Mouse (Mus musculus): ENCODE data around the gene Cc2d1b.

The Cc2d1b gene

GRCm38 (mm10) chr4:108619587-108620341, at the start of gene Cc2d1b:
Cc2d1b (plus strand) TSS chr4:108619940.
- no peak for DNase-seq (ENCODE audit: extremely low spot score, low read depth, low spot score)

GRCm38 (mm10) chr4:108572644-108573043, 47.1 kb upstream of the Cc2d1b start:
- no peak for DNase-seq (ENCODE audit: extremely low spot score, low read depth, low spot score)

GRCm38 (mm10) chr4:108578840-108579742, 40.6 kb upstream of the Cc2d1b start, which contains the start of the genes Prpf38a and Orc1:
Prpf38a (minus strand) TSS chr4:108579336.
Orc1 (plus strand) TSS chr4:108579423.
- peak; percentile 96 for DNase-seq (ENCODE audit: extremely low spot score, low read depth, low spot score)

GRCm38 (mm10) chr4:108579743-108580411, 39.9 kb upstream of the Cc2d1b start:
- DNase-seq (ENCODE audit: extremely low spot score, low read depth, low spot score) = no peak

DNA sequence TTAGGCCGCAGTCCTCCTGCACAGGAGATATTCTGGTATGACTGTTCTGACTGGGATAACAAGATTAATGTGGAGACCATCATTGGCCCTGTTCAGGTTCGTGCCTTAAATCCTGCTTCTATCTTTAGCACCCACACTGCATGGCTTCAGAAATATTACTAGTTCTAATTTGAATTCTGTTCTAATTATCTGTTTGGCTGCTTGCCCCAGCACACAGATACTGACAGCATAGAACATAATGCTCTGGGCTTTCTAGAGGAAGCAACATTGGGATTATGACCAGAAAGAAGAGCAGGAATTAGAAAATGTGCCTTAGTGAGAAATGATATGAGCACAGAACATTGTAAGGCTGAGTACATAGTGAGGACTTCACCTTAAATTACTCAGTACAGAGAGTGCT, 26.4 kb upstream of the Cc2d1b start:
- DNase-seq (ENCODE audit: extremely low spot score, low read depth, low spot score) = no peak

GRCm38 (mm10) chr4:108595785-108596184, 24.0 kb upstream of the Cc2d1b start:
- no peak for DNase-seq (ENCODE audit: extremely low spot score, low read depth, low spot score)

GRCm38 (mm10) chr4:108598306-108598705, 21.4 kb upstream of the Cc2d1b start:
- no peak for DNase-seq (ENCODE audit: extremely low spot score, low read depth, low spot score)

DNA sequence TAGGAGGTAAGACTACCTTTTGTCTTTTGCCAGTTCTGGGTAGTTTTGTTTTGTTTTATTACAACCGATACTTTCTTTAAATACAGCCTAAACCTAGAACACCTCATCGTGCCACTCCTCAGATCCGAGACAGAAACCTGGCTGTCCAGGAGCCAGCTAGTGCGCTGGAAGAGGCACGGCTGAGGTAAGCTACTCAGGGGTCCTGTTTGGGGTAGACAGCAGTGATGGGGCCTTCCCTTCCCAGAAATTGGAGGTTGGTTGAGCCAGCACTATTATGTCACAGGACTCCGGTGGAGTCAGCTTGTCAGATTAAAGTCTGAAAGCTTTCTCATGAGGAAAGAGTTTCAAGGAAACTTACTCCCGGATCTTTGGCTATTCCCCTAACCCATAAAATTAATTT, 17.9 kb upstream of the Cc2d1b start:
- DNase-seq (ENCODE audit: extremely low spot score, low read depth, low spot score) = no peak

DNA sequence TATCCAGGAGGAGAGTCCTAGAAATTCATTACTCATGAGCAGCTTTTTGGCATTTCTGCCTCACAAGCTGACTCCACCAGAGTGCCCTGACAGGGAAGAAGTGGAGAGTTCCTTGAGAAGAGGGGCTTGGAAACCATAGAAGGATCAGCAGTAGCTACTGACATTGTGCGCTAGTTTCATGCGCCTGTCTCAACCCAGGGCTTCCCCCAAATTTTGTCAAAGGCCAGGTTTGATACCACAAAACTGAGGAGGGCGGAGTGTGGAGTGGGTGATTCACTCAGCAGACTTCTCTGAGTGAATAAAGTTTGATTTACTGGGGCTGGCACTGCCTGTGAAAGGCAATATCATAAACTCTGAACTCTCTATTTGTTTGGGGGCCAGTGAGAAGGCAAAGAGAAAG, 11.1 kb upstream of the Cc2d1b start:
- no peak for DNase-seq (ENCODE audit: extremely low spot score, low read depth, low spot score)

DNA sequence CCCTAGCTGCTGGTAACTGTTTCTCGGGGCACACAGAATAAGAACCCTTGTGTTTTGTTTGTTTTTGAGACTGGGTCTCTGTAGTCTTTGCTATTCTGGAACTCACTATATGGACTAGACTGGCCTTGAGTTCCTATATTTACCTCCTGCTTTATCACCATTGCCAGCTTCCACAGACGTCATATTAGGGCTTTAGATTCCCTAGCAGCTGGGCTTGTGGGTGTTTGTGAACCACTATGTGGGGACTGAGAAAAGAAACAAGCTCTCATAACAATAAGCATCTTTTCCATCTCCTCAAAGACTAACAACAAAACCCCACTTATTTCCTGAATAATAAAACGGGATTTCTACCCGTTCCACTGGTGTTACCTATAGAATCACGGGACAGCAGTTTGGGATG, 8.8 kb upstream of the Cc2d1b start:
- DNase-seq (ENCODE audit: extremely low spot score, low read depth, low spot score) = no peak

DNA sequence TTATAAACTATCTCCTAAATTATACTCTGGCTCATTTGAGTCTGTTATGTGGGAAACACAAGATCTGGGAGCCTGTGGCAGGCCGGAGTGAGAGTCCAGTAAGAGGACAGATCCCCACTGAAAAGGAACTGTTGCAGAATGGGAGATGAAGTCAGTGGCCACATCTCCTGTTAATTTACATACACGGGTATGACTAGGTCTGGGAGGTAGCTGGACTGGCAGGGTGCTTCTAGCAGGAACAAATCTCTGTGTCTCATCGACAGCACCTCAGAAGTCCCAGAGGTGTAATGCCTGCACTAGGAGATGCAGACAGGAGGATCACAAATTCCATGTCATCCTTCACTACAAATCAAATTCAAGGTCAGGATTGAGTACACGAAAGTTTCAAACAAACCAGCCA, 1.2 kb upstream of the Cc2d1b start:
- DNase-seq (ENCODE audit: extremely low spot score, low read depth, low spot score) = no peak

GRCm38 (mm10) chr4:108619165-108619564, 575 bp upstream of the Cc2d1b start:
- no peak for DNase-seq (ENCODE audit: extremely low spot score, low read depth, low spot score)

DNA sequence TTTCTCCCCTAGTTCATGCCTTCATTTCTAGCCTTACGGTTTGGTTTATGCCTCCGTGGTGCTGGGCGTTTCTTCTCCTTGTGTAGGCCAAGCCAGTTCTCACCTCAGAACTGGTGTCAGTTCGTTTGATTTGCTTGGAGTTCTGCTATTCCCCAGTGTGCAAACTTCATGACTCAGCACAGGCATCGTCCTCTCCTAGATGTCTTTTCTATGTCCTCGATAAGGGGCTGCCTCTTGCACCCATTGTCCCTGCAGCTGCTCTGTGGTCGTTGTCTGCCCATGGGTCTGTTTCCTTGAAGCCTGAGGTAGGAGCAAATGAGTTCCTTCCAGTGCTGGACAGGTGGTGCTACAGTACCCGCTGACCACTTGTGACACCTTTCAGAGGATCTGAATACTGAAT, 796 bp downstream of the Cc2d1b start:
- no peak for DNase-seq (ENCODE audit: extremely low spot score, low read depth, low spot score)

DNA sequence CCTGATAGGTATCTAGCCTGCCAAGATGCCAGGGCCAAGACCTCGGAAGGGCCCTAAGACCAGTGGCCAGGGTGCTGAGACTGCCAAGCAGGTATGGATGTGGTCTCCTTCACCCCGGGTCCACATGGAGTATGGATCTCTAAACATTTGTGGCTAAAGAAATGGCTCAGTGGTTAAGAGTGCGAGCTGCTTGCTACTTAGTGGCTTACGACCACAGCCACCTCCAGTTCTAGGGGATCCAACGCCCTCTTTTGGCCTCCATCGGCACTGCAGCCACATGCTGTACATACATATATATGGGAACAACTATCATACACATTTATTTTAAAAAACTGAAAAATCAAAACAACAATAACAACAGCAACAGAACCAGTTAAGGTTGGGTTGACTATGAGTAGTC, 1.8 kb downstream of the Cc2d1b start:
- DNase-seq (ENCODE audit: extremely low spot score, low read depth, low spot score) = no peak

GRCm38 (mm10) chr4:108627066-108627465, 7.3 kb downstream of the Cc2d1b start:
- DNase-seq (ENCODE audit: extremely low spot score, low read depth, low spot score) = no peak

DNA sequence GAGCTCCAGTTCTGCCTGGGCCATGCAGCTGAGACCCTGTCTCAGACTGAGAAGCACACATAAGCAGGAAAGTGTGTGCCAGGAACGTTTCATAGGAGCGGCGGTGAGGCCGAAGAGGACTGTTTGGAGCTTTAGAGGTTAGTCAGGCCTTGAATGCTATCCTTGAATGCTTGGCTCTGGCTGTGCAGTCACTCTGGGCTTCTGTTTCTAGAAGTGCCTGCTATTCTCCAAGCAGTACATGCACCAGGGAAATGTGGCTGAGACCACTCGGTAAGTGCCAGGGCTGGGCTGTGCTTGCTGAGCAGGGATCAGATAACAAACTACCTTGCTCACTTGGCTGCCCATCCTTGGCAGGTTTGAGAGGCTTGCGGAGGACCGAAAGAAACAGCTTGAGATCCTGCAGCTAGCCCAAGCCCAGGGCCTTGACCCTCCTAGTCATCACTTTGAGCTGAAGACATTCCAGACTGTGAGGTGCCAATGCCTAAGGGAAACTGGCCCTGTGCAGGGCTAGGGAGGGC, 9.7 kb downstream of the Cc2d1b start:
- no peak for DNase-seq (ENCODE audit: extremely low spot score, low read depth, low spot score)

GRCm38 (mm10) chr4:108630096-108630495, 10.4 kb downstream of the Cc2d1b start:
- DNase-seq (ENCODE audit: extremely low spot score, low read depth, low spot score) = no peak

DNA sequence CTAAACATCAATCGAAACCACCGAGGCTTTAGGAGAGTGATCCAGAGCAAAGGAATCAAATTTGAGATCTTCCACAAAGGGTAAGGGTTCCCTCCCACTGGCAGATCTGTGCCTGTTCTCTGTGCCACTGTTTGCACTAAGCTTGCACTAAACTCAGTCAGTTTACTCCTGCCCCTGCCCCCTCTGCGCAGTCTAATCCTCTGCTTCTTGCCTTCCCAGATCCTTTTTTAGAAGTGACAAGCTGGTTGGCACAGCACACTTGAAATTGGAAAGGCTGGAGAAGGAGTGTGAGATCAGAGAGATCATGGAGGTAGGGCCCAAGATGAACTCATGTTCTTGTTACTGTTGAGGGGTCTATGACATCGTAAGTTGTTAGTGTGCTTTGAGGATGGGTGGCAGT, 11.9 kb downstream of the Cc2d1b start:
- DNase-seq (ENCODE audit: extremely low spot score, low read depth, low spot score) = no peak

DNA sequence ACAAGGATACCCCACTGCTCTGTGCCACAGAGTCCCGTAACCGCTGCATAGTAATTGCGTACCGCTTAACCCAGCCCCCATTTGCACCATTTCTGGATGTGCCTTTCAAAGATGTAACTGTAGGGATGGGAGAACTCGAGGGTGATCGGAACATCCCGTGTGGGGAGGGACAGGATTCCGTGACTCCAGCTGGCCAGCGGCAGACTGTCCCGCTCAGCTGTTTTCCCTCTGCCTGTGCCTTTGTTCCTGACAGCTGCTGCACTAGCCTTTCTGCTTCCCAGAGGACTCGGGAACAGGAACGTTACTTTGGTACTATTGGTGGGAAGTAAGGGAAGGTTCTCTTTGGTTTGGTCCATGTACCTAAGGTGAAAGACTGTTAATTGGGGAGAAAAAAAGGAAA, 14.0 kb downstream of the Cc2d1b start:
- DNase-seq (ENCODE audit: extremely low spot score, low read depth, low spot score) = no peak

GRCm38 (mm10) chr4:108634696-108635095, 15.0 kb downstream of the Cc2d1b start:
- no peak for DNase-seq (ENCODE audit: extremely low spot score, low read depth, low spot score)

- no peak for DNase-seq (ENCODE audit: extremely low spot score, low read depth, low spot score)
Measured at GRCm38 (mm10) chr4:108635101-108635500, 15.4 kb downstream of the Cc2d1b start.

Data from hindlimb bud, embryonic 11.5 days (tissue).